Mouse (Mus musculus): ENCODE measurements at regions not wholly inside any gene's neighbourhood (a gene's known extent, or its start where the extent isn't known, plus 50 kb on each side); places are given as distances from the start of the nearest gene placed in this dataset.

- DNase-seq = no peak
These were observed 244.9 kb upstream of the Nmur2 start for GRCm38 (mm10) chr11:56285575-56286260.

GRCm38 (mm10) chr11:56281201-56281600, 240.4 kb upstream of the Nmur2 start:
- no peak for DNase-seq

- no peak for DNase-seq
These were observed 239.4 kb upstream of the Nmur2 start for GRCm38 (mm10) chr11:56280216-56280615.

GRCm38 (mm10) chr11:56269915-56270493, 229.2 kb upstream of the Nmur2 start:
- DNase-seq = no peak

DNA sequence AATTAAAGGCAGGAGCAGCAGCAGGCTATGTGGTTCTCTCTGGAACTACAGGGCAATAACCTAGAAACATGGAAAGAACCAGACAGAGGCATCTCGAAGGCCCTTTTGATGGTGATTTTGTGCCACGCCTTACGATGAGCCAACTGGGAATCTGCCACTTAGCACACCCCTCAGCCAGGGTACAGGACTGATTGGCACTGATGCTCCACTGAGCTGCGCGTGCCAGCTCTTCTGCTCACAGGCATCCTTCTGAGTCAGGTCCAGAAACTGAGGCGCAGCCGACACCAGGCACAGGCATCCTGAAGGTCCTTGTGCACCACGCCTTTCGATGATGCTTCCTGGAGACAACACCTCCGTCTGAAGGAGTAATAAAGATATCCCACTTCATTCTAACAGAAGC, 221.9 kb upstream of the Nmur2 start:
- no peak for DNase-seq

- no peak for DNase-seq
These were observed 215.5 kb upstream of the Nmur2 start for GRCm38 (mm10) chr11:56256356-56256755.

DNA sequence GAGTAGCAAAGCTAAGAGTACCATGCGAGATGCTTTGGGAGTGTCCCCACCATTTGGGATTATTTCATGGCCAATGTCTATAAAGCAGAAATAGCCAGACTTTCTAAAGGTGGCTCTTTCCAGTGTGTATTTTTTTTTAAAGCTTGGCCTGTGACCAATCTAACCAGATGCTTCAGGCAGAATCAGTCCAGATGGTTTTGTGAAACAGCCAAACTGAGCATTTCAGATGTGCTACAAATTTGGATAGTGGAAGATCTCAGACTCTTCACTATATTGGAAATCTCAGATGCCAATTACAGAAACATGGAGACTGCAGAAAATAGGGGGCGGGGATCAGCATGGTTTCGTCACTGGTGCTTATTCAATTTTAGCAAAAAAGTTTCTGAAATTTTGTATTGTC, 213.6 kb upstream of the Nmur2 start:
- no peak for DNase-seq

- no peak for DNase-seq
These were observed 206.6 kb upstream of the Nmur2 start for GRCm38 (mm10) chr11:56247333-56247823.

DNA sequence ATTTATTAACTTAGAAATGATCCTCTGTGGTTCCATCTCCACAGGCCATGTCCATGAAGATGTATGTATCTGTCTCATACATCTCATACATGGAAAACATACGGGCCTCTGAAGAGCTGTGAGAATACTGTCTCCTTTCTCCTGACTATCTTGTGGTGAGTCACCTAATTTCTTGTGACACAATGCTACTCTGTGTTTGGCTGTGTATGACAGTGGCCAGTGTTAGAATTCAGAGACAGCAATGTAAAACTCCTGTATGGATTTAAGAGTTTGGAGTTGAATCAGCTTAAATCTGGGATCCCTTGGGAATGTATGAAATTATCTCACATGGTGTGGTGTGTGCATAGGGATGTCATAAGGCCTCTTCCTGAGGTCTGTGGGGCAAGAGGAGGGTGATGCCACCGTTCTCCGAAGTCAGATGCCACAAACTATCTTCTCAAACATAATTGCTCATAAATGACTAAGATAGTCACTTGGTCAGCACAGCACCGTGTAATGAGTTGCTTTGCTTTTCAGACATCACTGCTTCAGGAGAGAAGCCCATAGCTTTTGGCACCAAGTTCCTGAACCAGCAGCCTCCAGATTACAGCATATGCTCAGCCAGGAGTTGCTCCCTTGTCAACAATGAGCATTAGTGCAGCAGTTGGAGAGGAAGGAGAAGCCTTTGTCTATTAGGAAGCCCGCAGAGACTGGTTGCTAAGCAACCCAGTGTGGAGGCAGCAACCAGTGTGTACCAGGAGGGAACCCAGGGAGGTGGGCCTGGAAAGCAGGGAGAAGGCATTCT, 205.9 kb upstream of the Nmur2 start:
- DNase-seq = no peak

- no peak for DNase-seq
These were observed 204.1 kb upstream of the Nmur2 start for GRCm38 (mm10) chr11:56244951-56245350.

DNA sequence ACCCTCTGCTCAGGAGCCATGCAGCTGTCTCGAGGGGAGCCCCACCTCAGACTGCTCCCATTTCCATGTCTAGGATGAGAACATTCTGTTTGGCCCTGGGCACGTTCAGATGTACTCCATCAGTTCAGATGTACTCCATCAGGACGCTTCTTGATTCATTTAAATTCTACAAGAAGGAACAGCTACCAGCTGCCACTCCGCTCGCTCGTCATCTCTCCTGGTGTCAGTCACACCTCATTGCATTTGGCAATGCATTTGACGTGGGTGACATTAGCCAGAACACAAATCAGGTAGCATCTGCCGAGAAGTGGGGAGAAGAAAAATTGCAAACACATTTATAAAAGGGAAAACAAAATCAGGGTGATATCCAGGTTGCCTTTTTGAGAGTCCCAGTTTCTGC, 202.6 kb upstream of the Nmur2 start:
- DNase-seq = no peak

GRCm38 (mm10) chr11:56238745-56239144, 197.9 kb upstream of the Nmur2 start:
- DNase-seq = no peak

GRCm38 (mm10) chr11:56224999-56225398, 184.2 kb upstream of the Nmur2 start:
- DNase-seq = no peak

GRCm38 (mm10) chr11:56215706-56216105, 174.9 kb upstream of the Nmur2 start:
- no peak for DNase-seq

DNA sequence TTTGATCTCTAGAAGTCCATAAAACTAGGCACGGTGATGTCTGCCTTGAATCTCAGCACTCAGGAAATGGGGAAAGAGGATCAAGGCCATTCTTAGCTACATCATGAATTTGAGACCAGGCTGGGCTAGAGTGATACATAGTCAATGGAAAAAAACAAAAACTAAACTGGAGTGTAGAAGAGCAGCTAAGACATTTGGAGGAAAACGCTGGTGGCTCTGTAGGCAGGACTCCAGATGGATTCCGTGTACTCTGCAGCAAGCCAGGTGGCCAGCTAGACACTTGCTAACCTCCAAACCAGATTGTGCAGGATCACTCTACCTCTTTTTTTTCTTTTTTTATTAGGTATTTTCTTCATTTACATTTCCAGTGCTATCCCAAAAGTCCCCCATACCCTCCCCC, 161.0 kb upstream of the Nmur2 start:
- no peak for DNase-seq

DNA sequence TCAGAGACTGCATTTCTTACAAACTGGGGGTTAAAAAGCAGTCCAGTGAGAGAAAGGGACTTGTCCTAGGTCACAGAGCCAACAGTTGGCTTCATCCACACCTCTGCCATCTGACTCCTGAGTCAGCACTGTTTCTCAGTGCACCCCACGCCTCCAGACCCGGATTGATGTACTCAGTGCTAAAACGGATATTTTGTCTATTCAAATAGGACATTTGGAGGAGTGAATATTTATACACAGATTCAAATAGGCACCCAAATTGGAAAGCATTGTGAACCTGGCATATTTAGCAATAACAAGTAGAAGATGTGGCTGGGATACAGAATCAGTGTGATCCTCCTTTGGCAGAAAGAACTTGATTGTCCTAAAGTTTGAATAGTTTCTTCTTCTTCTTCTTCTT, 154.5 kb upstream of the Nmur2 start:
- DNase-seq = no peak

- no peak for DNase-seq
These were observed 152.6 kb upstream of the Nmur2 start for GRCm38 (mm10) chr11:56193426-56193825.

GRCm38 (mm10) chr11:56173895-56174294, 133.1 kb upstream of the Nmur2 start:
- no peak for DNase-seq

- DNase-seq = no peak
These were observed 132.4 kb upstream of the Nmur2 start for GRCm38 (mm10) chr11:56173246-56173645.

GRCm38 (mm10) chr11:56169576-56169975, 128.8 kb upstream of the Nmur2 start:
- DNase-seq = peak; percentile 36

GRCm38 (mm10) chr11:56166849-56167248, 126.0 kb upstream of the Nmur2 start:
- DNase-seq = no peak

DNA sequence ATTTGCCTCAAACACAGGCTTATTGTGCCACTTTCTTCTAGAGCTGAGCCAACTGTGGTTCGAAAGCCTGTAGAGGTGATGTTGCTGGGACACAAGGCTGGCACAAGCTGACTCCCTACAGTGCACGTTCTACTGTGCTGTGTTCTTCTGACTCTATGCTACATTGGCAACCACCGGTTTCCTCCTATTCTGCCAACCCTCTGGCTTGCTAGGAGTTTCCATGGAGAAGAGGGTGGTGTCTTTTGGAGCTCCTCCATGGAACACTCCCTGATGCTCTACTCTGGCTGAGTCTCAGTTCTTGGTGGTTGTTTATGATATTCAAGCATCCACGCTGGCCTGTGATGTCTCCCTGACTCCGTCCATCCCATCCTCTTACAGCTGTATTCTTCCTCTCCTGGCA, 124.9 kb upstream of the Nmur2 start:
- peak; percentile 2 for DNase-seq

DNA sequence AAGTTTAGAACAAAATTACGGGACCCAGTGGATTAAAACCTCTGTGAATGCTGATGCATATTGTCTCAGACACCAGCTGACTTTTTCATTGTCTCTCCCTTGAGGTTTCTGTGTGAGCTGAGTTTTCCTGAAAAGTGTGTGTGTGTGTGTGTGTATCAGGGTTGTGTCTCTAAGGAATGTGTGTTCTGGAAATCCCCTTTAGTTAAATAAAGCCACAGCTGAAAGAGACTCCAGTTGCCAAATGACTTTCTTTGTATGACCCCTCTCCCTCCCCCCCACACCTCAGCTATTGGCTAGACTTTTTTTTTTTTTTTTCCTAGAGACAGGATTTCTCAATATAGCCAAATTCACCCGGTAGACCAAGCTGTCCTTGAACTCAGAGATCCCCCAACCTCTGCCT, 119.5 kb upstream of the Nmur2 start:
- DNase-seq = no peak

All from cerebellum, adult 9-11 months (tissue).